Mouse (Mus musculus): ENCODE data around the gene Leng1.
"Not testable (repeated sequence)": the region's sequence is repeated elsewhere in the genome, so short reads cannot be mapped to it uniquely, and the experiment has no call there.

The Leng1 gene

GRCm38 (mm10) chr7:3665215-3666114 lies at the start of gene Leng1:
Gene Leng1, minus strand, starts transcription at chr7:3665840.
- peak; percentile 98 for DNase-seq (ENCODE audit: inconsistent ontology term)

GRCm38 (mm10) chr7:3715249-3715648 lies 49.6 kb upstream of the Leng1 start:
- no peak for DNase-seq (ENCODE audit: inconsistent ontology term)

- peak; percentile 29 for DNase-seq (ENCODE audit: inconsistent ontology term)
These were observed 46.8 kb upstream of the Leng1 start for GRCm38 (mm10) chr7:3712264-3712942.

GRCm38 (mm10) chr7:3709000-3709399 lies 43.4 kb upstream of the Leng1 start:
- no peak for DNase-seq (ENCODE audit: inconsistent ontology term)

GRCm38 (mm10) chr7:3708447-3708980 lies 42.9 kb upstream of the Leng1 start:
- DNase-seq (ENCODE audit: inconsistent ontology term): not testable (repeated sequence)

GRCm38 (mm10) chr7:3707568-3708413 lies 42.2 kb upstream of the Leng1 start:
- DNase-seq (ENCODE audit: inconsistent ontology term): no peak

GRCm38 (mm10) chr7:3707027-3707426 lies 41.4 kb upstream of the Leng1 start:
- no peak for DNase-seq (ENCODE audit: inconsistent ontology term)

- DNase-seq (ENCODE audit: inconsistent ontology term): no peak
These were observed 40.8 kb upstream of the Leng1 start for GRCm38 (mm10) chr7:3706343-3706934.

GRCm38 (mm10) chr7:3705911-3706310 lies 40.3 kb upstream of the Leng1 start:
- no peak for DNase-seq (ENCODE audit: inconsistent ontology term)

- DNase-seq (ENCODE audit: inconsistent ontology term): not testable (repeated sequence)
These were observed 39.8 kb upstream of the Leng1 start for GRCm38 (mm10) chr7:3705461-3705860.

- DNase-seq (ENCODE audit: inconsistent ontology term): no peak
These were observed 38.8 kb upstream of the Leng1 start for GRCm38 (mm10) chr7:3704475-3704874.

- peak; percentile 93 for DNase-seq (ENCODE audit: inconsistent ontology term)
These were observed 38.3 kb upstream of the Leng1 start, which contains the start of gene Rps9 for GRCm38 (mm10) chr7:3703879-3704441. Gene Rps9, plus strand, starts transcription at chr7:3703993.

- DNase-seq (ENCODE audit: inconsistent ontology term): no peak
These were observed 37.7 kb upstream of the Leng1 start for GRCm38 (mm10) chr7:3703148-3703878.

- DNase-seq (ENCODE audit: inconsistent ontology term): no peak
These were observed 32.8 kb upstream of the Leng1 start for GRCm38 (mm10) chr7:3698471-3698870.

GRCm38 (mm10) chr7:3694949-3695305 lies 29.3 kb upstream of the Leng1 start:
- not testable (repeated sequence) for DNase-seq (ENCODE audit: inconsistent ontology term)

- DNase-seq (ENCODE audit: inconsistent ontology term): peak; percentile 93
These were observed 28.7 kb upstream of the Leng1 start for GRCm38 (mm10) chr7:3694076-3694948.

GRCm38 (mm10) chr7:3693809-3694075 lies 28.1 kb upstream of the Leng1 start:
- DNase-seq (ENCODE audit: inconsistent ontology term): no peak

- peak; percentile 96 for DNase-seq (ENCODE audit: inconsistent ontology term)
These were observed 27.6 kb upstream of the Leng1 start, which contains the start of gene Mboat7 for GRCm38 (mm10) chr7:3692987-3693808. Gene Mboat7, minus strand, starts transcription at chr7:3693523.
